Mouse (Mus musculus): ENCODE measurements around the gene Pold1. TPM values are rescaled to one million over a fixed set of nuclear protein-coding genes. Genes with fewer than 3 reads are reported as not detected.

Gene Pold1
- polyA plus RNA-seq, 1 experiment = not detected

DNA sequence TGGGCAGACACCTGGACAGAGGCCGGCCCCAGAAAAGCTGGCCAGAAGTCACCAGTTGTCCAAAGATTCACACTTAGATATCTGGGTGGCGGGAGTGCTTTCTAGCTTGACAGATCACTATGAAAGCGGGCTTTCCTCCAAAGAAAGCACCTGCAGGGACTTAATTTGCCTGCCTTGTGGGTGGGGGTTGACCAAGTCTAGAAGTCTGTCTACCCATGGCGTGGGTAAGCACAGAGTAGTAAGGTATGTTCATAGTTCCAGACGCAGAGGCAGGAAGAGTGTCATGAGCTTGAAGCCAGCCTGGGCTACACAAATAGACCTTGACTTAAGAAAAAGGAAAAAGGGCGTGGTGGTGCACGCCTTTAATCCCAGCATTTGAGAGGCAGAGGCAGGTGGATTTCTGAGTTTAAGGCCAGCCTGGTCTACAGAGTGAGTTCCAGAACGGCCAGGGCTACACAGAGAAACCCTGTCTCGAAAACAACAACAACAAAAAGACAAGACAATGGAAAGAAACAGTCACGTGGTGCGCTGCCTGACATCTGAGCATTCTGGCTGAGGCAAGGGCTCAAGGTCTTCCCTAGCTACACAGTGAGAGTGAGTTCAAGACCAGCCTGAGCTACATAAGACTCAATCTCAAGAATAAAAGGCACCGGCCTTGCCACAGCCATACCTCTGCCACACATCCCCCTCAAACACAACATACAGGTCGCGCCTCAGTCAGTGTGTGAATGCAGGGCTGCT is 22.1 kb downstream of the Pold1 start:
- 91% methylated on average over 14 of the region's 14 CpGs for WGBS
- no peak overlapping the region for H3K27ac ChIP-seq (ENCODE audit: insufficient read depth, low read depth, low read length)
- no peak for TF ChIP-seq CTCF (IDR thresholded peaks at IDR 0.05; ENCODE audit: insufficient read depth, low read depth, low read length)
- no peak for TF ChIP-seq POLR2A (IDR thresholded peaks at IDR 0.05; ENCODE audit: insufficient read depth, low read depth, low read length)

GRCm38 (mm10) chr7:44525126-44525832 is 23.4 kb downstream of the Pold1 start:
- no peak overlapping the region for H3K4me3 ChIP-seq (ENCODE audit: insufficient read depth, low read depth, low read length)
- TF ChIP-seq POLR2A (IDR thresholded peaks at IDR 0.05; ENCODE audit: insufficient read depth, low read depth, low read length) (no peak), CTCF (IDR thresholded peaks at IDR 0.05; ENCODE audit: insufficient read depth, low read depth, low read length) (no peak)
- H3K27ac ChIP-seq (ENCODE audit: insufficient read depth, low read depth, low read length) = no peak overlapping the region
- WGBS = 19% methylated on average over 22 of the region's 22 CpGs
- peaks cover 15% of the 10 kb centered on the region for H3K4me1 ChIP-seq (ENCODE audit: control insufficient read depth, insufficient read depth, low read length)

More for the DNA sequence above, 22.1 kb downstream of the Pold1 start:
- Histone ChIP-seq H3K4me3 (ENCODE audit: insufficient read depth, low read depth, low read length) (no peak overlapping the region), H3K4me1 (ENCODE audit: control insufficient read depth, insufficient read depth, low read length) (peaks cover 14% of the 10 kb centered on the region)

- 53% methylated on average over 12 of the region's 12 CpGs for WGBS
- TF ChIP-seq POLR2A (IDR thresholded peaks at IDR 0.05; ENCODE audit: insufficient read depth, low read depth, low read length) (no peak), CTCF (IDR thresholded peaks at IDR 0.05; ENCODE audit: insufficient read depth, low read depth, low read length) (no peak)
- Histone ChIP-seq H3K4me3 (ENCODE audit: insufficient read depth, low read depth, low read length) (no peak within 1 kb of the TSS), H3K27ac (ENCODE audit: insufficient read depth, low read depth, low read length) (no peak within 1 kb of the TSS), H3K4me1 (ENCODE audit: control insufficient read depth, insufficient read depth, low read length) (peaks cover 15% of the 10 kb centered on the region)
These were observed 24.1 kb downstream of the Pold1 start, which contains the start of gene Mybpc2 for GRCm38 (mm10) chr7:44524502-44524901. TSS of gene Mybpc2 (minus strand) at chr7:44524656.

GRCm38 (mm10) chr7:44523056-44523455 is 25.6 kb downstream of the Pold1 start:
- TF ChIP-seq POLR2A (IDR thresholded peaks at IDR 0.05; ENCODE audit: insufficient read depth, low read depth, low read length) (no peak), CTCF (IDR thresholded peaks at IDR 0.05; ENCODE audit: insufficient read depth, low read depth, low read length) (no peak)
- WGBS = 80% methylated on average over 2 of the region's 2 CpGs
- Histone ChIP-seq H3K4me3 (ENCODE audit: insufficient read depth, low read depth, low read length) (no peak overlapping the region), H3K4me1 (ENCODE audit: control insufficient read depth, insufficient read depth, low read length) (peaks cover 13% of the 10 kb centered on the region), H3K27ac (ENCODE audit: insufficient read depth, low read depth, low read length) (no peak overlapping the region)

DNA sequence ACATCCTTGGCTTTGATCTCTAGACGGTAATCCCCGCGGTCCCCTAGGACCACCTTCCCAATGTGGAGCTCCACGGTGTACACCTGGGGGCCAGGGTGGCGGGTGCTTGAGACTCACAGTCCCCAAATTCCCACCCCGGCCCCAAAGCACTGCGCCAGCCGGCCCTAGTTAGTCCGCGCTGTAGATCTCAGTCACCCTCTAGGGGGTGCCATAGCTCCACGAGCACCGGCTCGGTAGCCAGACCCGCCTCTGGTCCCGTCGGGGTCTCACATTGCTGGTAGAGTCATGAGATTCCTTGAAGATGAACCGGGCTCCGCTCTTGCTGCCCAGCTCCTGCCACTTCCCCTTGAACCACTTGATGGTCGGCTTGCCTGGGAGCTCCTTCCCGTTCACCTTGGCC is 26.9 kb downstream of the Pold1 start:
- TF ChIP-seq CTCF (IDR thresholded peaks at IDR 0.05; ENCODE audit: insufficient read depth, low read depth, low read length) (peak; percentile 76), POLR2A (IDR thresholded peaks at IDR 0.05; ENCODE audit: insufficient read depth, low read depth, low read length) (no peak)
- 5% methylated on average over 20 of the region's 20 CpGs for WGBS
- Histone ChIP-seq H3K4me1 (ENCODE audit: control insufficient read depth, insufficient read depth, low read length) (peaks cover 10% of the 10 kb centered on the region; the same call in 1 of the 2 replicates), H3K27ac (ENCODE audit: insufficient read depth, low read depth, low read length) (no peak overlapping the region), H3K4me3 (ENCODE audit: insufficient read depth, low read depth, low read length) (no peak overlapping the region)

GRCm38 (mm10) chr7:44520990-44521389 is 27.7 kb downstream of the Pold1 start:
- H3K4me3 ChIP-seq (ENCODE audit: insufficient read depth, low read depth, low read length) = no peak overlapping the region
- H3K27ac ChIP-seq (ENCODE audit: insufficient read depth, low read depth, low read length) = no peak overlapping the region
- no peak for TF ChIP-seq POLR2A (IDR thresholded peaks at IDR 0.05; ENCODE audit: insufficient read depth, low read depth, low read length)
- TF ChIP-seq CTCF (IDR thresholded peaks at IDR 0.05; ENCODE audit: insufficient read depth, low read depth, low read length) = no peak
- H3K4me1 ChIP-seq (ENCODE audit: control insufficient read depth, insufficient read depth, low read length) = peaks cover 10% of the 10 kb centered on the region; the same call in 1 of the 2 replicates
- WGBS = 76% methylated on average over 3 of the region's 3 CpGs

DNA sequence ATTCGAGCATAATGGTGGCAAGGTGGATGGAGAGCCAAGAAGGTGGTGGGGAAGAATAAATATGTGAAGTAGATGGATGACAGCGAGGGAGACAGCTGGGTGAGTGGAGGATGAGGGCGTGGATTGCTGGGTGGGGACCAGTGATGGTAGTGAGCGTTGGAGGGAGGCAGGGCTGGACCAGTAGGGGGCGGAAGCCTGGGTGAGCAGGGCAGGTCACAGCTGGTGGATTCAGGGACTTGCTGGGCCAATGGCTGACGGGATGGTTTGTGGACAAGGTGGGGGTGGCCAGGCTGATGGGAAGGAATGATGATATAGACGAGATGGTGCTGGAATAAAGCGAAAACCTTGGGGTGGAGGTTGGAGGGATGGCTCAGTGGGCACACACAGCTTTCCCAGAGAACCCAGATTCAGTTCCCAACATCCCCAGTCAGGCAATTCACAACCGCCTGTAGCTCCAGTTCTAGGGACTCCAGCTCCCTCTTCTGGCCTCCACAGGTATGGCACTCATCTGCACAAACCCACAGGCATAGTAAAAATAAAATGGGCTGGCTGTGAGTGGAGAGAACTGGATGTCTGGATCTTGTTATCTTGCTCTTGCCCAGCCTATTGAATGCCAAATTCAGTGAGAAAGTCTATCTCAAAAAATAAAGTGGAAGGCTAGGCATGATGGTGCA is 29.3 kb downstream of the Pold1 start:
- 65% methylated on average over 9 of the region's 9 CpGs for WGBS
- no peak overlapping the region for H3K4me3 ChIP-seq (ENCODE audit: insufficient read depth, low read depth, low read length)
- H3K27ac ChIP-seq (ENCODE audit: insufficient read depth, low read depth, low read length) = no peak overlapping the region
- TF ChIP-seq POLR2A (IDR thresholded peaks at IDR 0.05; ENCODE audit: insufficient read depth, low read depth, low read length) (no peak), CTCF (IDR thresholded peaks at IDR 0.05; ENCODE audit: insufficient read depth, low read depth, low read length) (peak; percentile 32; the same call in 1 of the 2 replicates)
- H3K4me1 ChIP-seq (ENCODE audit: control insufficient read depth, insufficient read depth, low read length) = peaks cover 5% of the 10 kb centered on the region; the same call in 1 of the 2 replicates

- no peaks in the 10 kb centered on the region for H3K4me1 ChIP-seq (ENCODE audit: control insufficient read depth, insufficient read depth, low read length)
- no peak overlapping the region for H3K27ac ChIP-seq (ENCODE audit: insufficient read depth, low read depth, low read length)
- TF ChIP-seq POLR2A (IDR thresholded peaks at IDR 0.05; ENCODE audit: insufficient read depth, low read depth, low read length) (no peak), CTCF (IDR thresholded peaks at IDR 0.05; ENCODE audit: insufficient read depth, low read depth, low read length) (no peak)
- no peak overlapping the region for H3K4me3 ChIP-seq (ENCODE audit: insufficient read depth, low read depth, low read length)
These were observed 41.2 kb downstream of the Pold1 start for GRCm38 (mm10) chr7:44507491-44507890.
